Mouse (Mus musculus): ENCODE results near the gene Defb20. TPM values are rescaled to one million over a fixed set of nuclear protein-coding genes. Genes with fewer than 3 reads are reported as not detected.
"Not testable (repeated sequence)": the region's sequence is repeated elsewhere in the genome, so short reads cannot be mapped to it uniquely, and the experiment has no call there.

The Defb20 gene
- polyA plus RNA-seq (2014; fragmentation: Nextera tagmentation; extraction: Ambion mirVana), result not detected in 2 replicates

DNA sequence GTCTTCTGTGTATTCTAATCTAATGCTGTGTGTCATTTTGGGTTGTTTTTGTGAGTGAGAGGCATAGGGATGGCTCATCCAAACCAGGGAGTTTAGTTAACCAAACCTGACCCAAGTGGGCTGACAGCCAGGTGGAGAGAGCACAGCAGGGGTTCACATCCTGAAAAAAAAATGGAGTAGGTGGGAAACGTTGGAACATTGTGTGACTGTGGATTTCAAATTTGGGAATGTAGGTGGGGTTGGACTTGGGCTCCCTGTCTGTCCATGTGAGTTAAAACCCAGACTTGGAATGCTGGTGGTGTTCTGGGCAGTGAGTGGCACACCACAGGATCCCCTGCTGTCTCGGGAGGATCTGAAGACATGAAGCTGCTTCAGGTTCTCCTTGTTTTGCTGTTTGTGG lies at the start of gene Defb20:
Defb20 (plus strand) TSS at position 301 of the 400 bp plus-strand sequence.
- H3K36me3 ChIP-seq (replicated peaks; ENCODE audit: control insufficient read depth, insufficient read depth, low read depth, low read length), result no peaks in the 10 kb centered on the region
- H3K4me3 ChIP-seq (ENCODE audit: low read depth, low read length), result no peak within 1 kb of the TSS
- no peak within 1 kb of the TSS for H3K4me2 ChIP-seq (ENCODE audit: low read depth, low read length)
- H3K27me3 ChIP-seq (ENCODE audit: control insufficient read depth, insufficient read depth, low read length), result no peaks in the 10 kb centered on the region
- H3K4me1 ChIP-seq (ENCODE audit: control insufficient read depth, insufficient read depth, low read length), result no peaks in the 10 kb centered on the region
- 52% methylated on average over 2 of the region's 2 CpGs for WGBS
- DNase-seq (ENCODE audit: low spot score) (no peak), ATAC-seq (replicated peaks; ENCODE audit: insufficient number of reproducible peaks, low FRiP score, low TSS enrichment, low read depth) (no peak)
- H3K27ac ChIP-seq (replicated peaks; ENCODE audit: low read depth, low read length), result no peak within 1 kb of the TSS
- H3K9me3 ChIP-seq (replicated peaks; ENCODE audit: control insufficient read depth, low read length), result no peaks in the 10 kb centered on the region
- no peak within 1 kb of the TSS for H3K9ac ChIP-seq (replicated peaks; ENCODE audit: low read length)

DNA sequence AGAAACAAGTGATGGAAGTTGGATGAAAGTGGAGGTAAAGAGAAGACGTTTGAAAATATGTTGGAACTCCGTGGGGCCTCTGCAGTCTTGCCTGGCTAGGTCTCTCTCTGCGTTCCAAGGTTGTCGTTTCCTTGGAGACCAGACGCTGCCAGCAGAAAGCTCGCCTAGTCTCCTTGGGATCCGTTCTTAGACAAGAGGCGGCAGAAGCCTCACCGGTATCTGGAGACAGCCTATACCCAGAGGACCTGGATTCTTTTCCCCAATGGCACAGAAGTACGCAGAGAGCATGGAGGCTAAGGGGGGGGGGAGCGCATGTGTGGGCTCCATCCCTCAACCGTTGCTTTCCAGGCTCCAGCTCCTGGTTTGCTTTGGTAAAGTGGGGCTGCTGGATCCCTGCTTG lies 49.4 kb upstream of the Defb20 start:
- ATAC-seq (replicated peaks; ENCODE audit: insufficient number of reproducible peaks, low FRiP score, low TSS enrichment, low read depth) (no peak), DNase-seq (ENCODE audit: low spot score) (peak; percentile 38)
- no peak overlapping the region for H3K4me3 ChIP-seq (ENCODE audit: low read depth, low read length)
- H3K9me3 ChIP-seq (replicated peaks; ENCODE audit: control insufficient read depth, low read length), result no peaks in the 10 kb centered on the region
- peak overlapping the region; percentile 31; the same call in 1 of the 2 replicates for H3K4me2 ChIP-seq (ENCODE audit: low read depth, low read length)
- no peak overlapping the region for H3K27ac ChIP-seq (replicated peaks; ENCODE audit: low read depth, low read length)
- 6% methylated on average over 12 of the region's 12 CpGs for WGBS
- H3K27me3 ChIP-seq (ENCODE audit: control insufficient read depth, insufficient read depth, low read length), result no peaks in the 10 kb centered on the region
- no peaks in the 10 kb centered on the region for H3K4me1 ChIP-seq (ENCODE audit: control insufficient read depth, insufficient read depth, low read length)
- no peaks in the 10 kb centered on the region for H3K36me3 ChIP-seq (replicated peaks; ENCODE audit: control insufficient read depth, insufficient read depth, low read depth, low read length)
- H3K9ac ChIP-seq (replicated peaks; ENCODE audit: low read length), result no peak overlapping the region

GRCm38 (mm10) chr2:152428481-152428880 lies 48.4 kb upstream of the Defb20 start:
- not testable (repeated sequence) for H3K36me3 ChIP-seq (replicated peaks; ENCODE audit: control insufficient read depth, insufficient read depth, low read depth, low read length); H3K4me2 ChIP-seq (ENCODE audit: low read depth, low read length); ATAC-seq (replicated peaks; ENCODE audit: insufficient number of reproducible peaks, low FRiP score, low TSS enrichment, low read depth); H3K27me3 ChIP-seq (ENCODE audit: control insufficient read depth, insufficient read depth, low read length); H3K4me1 ChIP-seq (ENCODE audit: control insufficient read depth, insufficient read depth, low read length); H3K9ac ChIP-seq (replicated peaks; ENCODE audit: low read length); DNase-seq (ENCODE audit: low spot score); H3K4me3 ChIP-seq (ENCODE audit: low read depth, low read length); H3K9me3 ChIP-seq (replicated peaks; ENCODE audit: control insufficient read depth, low read length); H3K27ac ChIP-seq (replicated peaks; ENCODE audit: low read depth, low read length)
- 81% methylated on average over 2 of the region's 2 CpGs for WGBS

DNA sequence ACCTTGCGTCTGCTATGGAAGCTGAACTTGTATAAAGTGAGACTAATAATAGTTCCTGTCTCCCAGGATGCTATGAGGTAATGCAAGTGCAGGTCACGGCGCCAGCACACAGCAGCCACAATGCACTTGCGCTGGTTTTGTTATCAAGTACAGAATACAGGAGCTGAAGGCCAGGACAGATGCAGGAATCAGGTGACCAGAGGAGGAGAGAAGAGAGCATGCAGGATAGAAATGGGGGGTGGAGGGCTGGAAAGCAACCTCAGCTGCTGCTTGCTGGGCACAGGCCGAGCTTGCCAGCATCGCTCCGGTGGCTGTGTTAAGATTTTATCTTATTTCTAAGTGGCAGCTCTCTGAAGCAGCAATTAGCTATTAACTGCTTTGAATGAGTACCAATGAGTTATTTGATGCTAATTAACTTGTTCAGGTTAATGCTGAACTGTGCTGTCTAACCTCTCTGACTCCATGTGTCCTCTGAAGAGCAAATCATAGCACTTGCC lies 40.4 kb upstream of the Defb20 start:
- H3K27ac ChIP-seq (replicated peaks; ENCODE audit: low read depth, low read length), result no peak overlapping the region
- no peak overlapping the region for H3K4me2 ChIP-seq (ENCODE audit: low read depth, low read length)
- H3K9ac ChIP-seq (replicated peaks; ENCODE audit: low read length), result no peak overlapping the region
- ATAC-seq (replicated peaks; ENCODE audit: insufficient number of reproducible peaks, low FRiP score, low TSS enrichment, low read depth) (no peak), DNase-seq (ENCODE audit: low spot score) (no peak)
- no peaks in the 10 kb centered on the region for H3K27me3 ChIP-seq (ENCODE audit: control insufficient read depth, insufficient read depth, low read length)
- no peaks in the 10 kb centered on the region for H3K36me3 ChIP-seq (replicated peaks; ENCODE audit: control insufficient read depth, insufficient read depth, low read depth, low read length)
- no peaks in the 10 kb centered on the region for H3K4me1 ChIP-seq (ENCODE audit: control insufficient read depth, insufficient read depth, low read length)
- no peak overlapping the region for H3K4me3 ChIP-seq (ENCODE audit: low read depth, low read length)
- H3K9me3 ChIP-seq (replicated peaks; ENCODE audit: control insufficient read depth, low read length), result no peaks in the 10 kb centered on the region
- 69% methylated on average over 7 of the region's 7 CpGs for WGBS

GRCm38 (mm10) chr2:152436983-152437860 lies 39.6 kb upstream of the Defb20 start:
- peak overlapping the region; percentile 28; the same call in 1 of the 2 replicates for H3K4me2 ChIP-seq (ENCODE audit: low read depth, low read length)
- DNase-seq (ENCODE audit: low spot score), result peak; percentile 88
- no peak overlapping the region for H3K27ac ChIP-seq (replicated peaks; ENCODE audit: low read depth, low read length)
- no peaks in the 10 kb centered on the region for H3K4me1 ChIP-seq (ENCODE audit: control insufficient read depth, insufficient read depth, low read length)
- H3K9me3 ChIP-seq (replicated peaks; ENCODE audit: control insufficient read depth, low read length), result no peaks in the 10 kb centered on the region
- peak; percentile 62; the same call in 1 of the 2 replicates for ATAC-seq (replicated peaks; ENCODE audit: insufficient number of reproducible peaks, low FRiP score, low TSS enrichment, low read depth)
- H3K36me3 ChIP-seq (replicated peaks; ENCODE audit: control insufficient read depth, insufficient read depth, low read depth, low read length), result no peaks in the 10 kb centered on the region
- peak overlapping the region; percentile 5; the same call in 1 of the 2 replicates for H3K4me3 ChIP-seq (ENCODE audit: low read depth, low read length)
- 4% methylated on average over 23 of the region's 23 CpGs for WGBS
- peak overlapping the region; percentile 47 for H3K9ac ChIP-seq (replicated peaks; ENCODE audit: low read length)
- H3K27me3 ChIP-seq (ENCODE audit: control insufficient read depth, insufficient read depth, low read length), result no peaks in the 10 kb centered on the region

- Histone ChIP-seq H3K36me3 (replicated peaks; ENCODE audit: control insufficient read depth, insufficient read depth, low read depth, low read length) (no peaks in the 10 kb centered on the region), H3K9me3 (replicated peaks; ENCODE audit: control insufficient read depth, low read length) (no peaks in the 10 kb centered on the region), H3K4me1 (ENCODE audit: control insufficient read depth, insufficient read depth, low read length) (no peaks in the 10 kb centered on the region), H3K4me2 (ENCODE audit: low read depth, low read length) (no peak overlapping the region), H3K9ac (replicated peaks; ENCODE audit: low read length) (no peak overlapping the region), H3K27me3 (ENCODE audit: control insufficient read depth, insufficient read depth, low read length) (no peaks in the 10 kb centered on the region), H3K27ac (replicated peaks; ENCODE audit: low read depth, low read length) (no peak overlapping the region), H3K4me3 (ENCODE audit: low read depth, low read length) (no peak overlapping the region)
- DNase-seq (ENCODE audit: low spot score) (no peak), ATAC-seq (replicated peaks; ENCODE audit: insufficient number of reproducible peaks, low FRiP score, low TSS enrichment, low read depth) (no peak)
- 50% methylated on average over 1 of the region's 1 CpGs for WGBS
These were observed 37.9 kb upstream of the Defb20 start for GRCm38 (mm10) chr2:152438963-152439362.

GRCm38 (mm10) chr2:152439833-152440232 lies 37.0 kb upstream of the Defb20 start:
- ATAC-seq (replicated peaks; ENCODE audit: insufficient number of reproducible peaks, low FRiP score, low TSS enrichment, low read depth), result no peak
- Histone ChIP-seq H3K4me2 (ENCODE audit: low read depth, low read length) (no peak overlapping the region), H3K36me3 (replicated peaks; ENCODE audit: control insufficient read depth, insufficient read depth, low read depth, low read length) (no peaks in the 10 kb centered on the region), H3K9me3 (replicated peaks; ENCODE audit: control insufficient read depth, low read length) (no peaks in the 10 kb centered on the region), H3K4me3 (ENCODE audit: low read depth, low read length) (no peak overlapping the region), H3K4me1 (ENCODE audit: control insufficient read depth, insufficient read depth, low read length) (no peaks in the 10 kb centered on the region), H3K9ac (replicated peaks; ENCODE audit: low read length) (no peak overlapping the region), H3K27me3 (ENCODE audit: control insufficient read depth, insufficient read depth, low read length) (no peaks in the 10 kb centered on the region), H3K27ac (replicated peaks; ENCODE audit: low read depth, low read length) (no peak overlapping the region)
- DNase-seq (ENCODE audit: low spot score), result no peak
- WGBS, result 89% methylated on average over 2 of the region's 2 CpGs

- Histone ChIP-seq H3K36me3 (replicated peaks; ENCODE audit: control insufficient read depth, insufficient read depth, low read depth, low read length) (no peaks in the 10 kb centered on the region), H3K27ac (replicated peaks; ENCODE audit: low read depth, low read length) (no peak overlapping the region), H3K9me3 (replicated peaks; ENCODE audit: control insufficient read depth, low read length) (no peaks in the 10 kb centered on the region), H3K9ac (replicated peaks; ENCODE audit: low read length) (no peak overlapping the region), H3K4me1 (ENCODE audit: control insufficient read depth, insufficient read depth, low read length) (no peaks in the 10 kb centered on the region), H3K4me2 (ENCODE audit: low read depth, low read length) (no peak overlapping the region), H3K4me3 (ENCODE audit: low read depth, low read length) (no peak overlapping the region), H3K27me3 (ENCODE audit: control insufficient read depth, insufficient read depth, low read length) (no peaks in the 10 kb centered on the region)
- ATAC-seq (replicated peaks; ENCODE audit: insufficient number of reproducible peaks, low FRiP score, low TSS enrichment, low read depth) (no peak), DNase-seq (ENCODE audit: low spot score) (no peak)
- WGBS, result 83% methylated on average over 4 of the region's 4 CpGs
These were observed 34.5 kb upstream of the Defb20 start for GRCm38 (mm10) chr2:152442322-152442721.
